Mouse (Mus musculus) megakaryocyte, embryonic 14.5 days (primary cell): ENCODE measurements around the gene Caskin1. TPM values are rescaled to one million over a fixed set of nuclear protein-coding genes. Genes with fewer than 3 reads are reported as not detected.
"Not testable (repeated sequence)": the region's sequence is repeated elsewhere in the genome, so short reads cannot be mapped to it uniquely, and the experiment has no call there.

ENCODE experiments used
- H3K27me3 ChIP-seq: replicated peaks from 2 replicates; pipeline ENCODE3; 2012; ENCODE audit warnings: inconsistent platforms
- H3K36me3 ChIP-seq: replicated peaks from 2 replicates; pipeline ENCODE3; 2012; ENCODE audit warnings: low read length, inconsistent platforms, mixed read lengths
- H3K4me1 ChIP-seq: 2 replicates; pipeline ENCODE4 v1.6.1; 2012; ENCODE audit warnings: inconsistent platforms
- H3K4me3 ChIP-seq: replicated peaks from 2 replicates; pipeline ENCODE3; 2012; ENCODE audit warnings: moderate library complexity, mild to moderate bottlenecking, inconsistent platforms
- H3K9me3 ChIP-seq: 2 replicates; pipeline ENCODE4 v1.6.1; 2012; ENCODE audit warnings: inconsistent platforms
- FLI1 ChIP-seq: IDR thresholded peaks from 2 replicates; pipeline ENCODE4 v1.6.1; 2012; ENCODE audit warnings: low read length, inconsistent platforms, mixed read lengths
- GATA1 ChIP-seq: IDR thresholded peaks from 3 replicates; pipeline ENCODE4 v1.6.1; 2012; ENCODE audit warnings: mixed read lengths, low read length, inconsistent platforms, borderline replicate concordance
- polyA plus RNA-seq: library from polyadenylated mRNA; stranded (reverse); fragments of >175 nt; gene quantifications from 2 replicates; pipeline ENCODE4 v1.2.3, GENCODE M21; 2012; ENCODE audit warnings: low replicate concordance; ENCODE audit not compliant: insufficient read depth

Gene Caskin1
- polyA plus RNA-seq, 1 experiment: not detected

DNA sequence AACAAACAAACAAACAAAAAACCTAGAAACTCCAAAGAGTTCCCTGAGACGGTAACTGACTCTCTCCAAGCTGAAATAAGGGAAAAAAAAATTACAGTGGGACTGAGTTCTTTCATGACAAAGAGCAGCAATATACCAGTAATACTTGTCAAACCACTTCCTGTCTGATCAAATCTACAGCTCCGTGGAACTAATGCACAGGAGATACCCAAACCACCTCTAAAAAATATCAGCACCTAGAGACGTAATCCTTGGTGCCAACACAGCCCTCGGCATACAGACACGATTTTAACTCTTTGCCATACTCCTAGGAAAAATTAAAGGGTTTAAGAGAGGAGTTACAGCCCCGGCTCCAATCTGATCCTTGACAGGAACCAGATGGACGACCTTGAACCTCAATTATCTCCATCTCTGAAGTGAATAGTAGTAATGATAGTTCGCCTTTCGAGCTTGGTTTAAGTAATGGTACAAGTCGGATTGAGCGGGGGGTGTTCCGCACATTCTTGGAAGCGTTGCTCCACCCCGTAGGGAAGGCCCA, 34.1 kb upstream of the Caskin1 start:
- peak overlapping the region; percentile 96 for H3K4me3 ChIP-seq
- TF ChIP-seq GATA1 (no peak), FLI1 (no peak)
- peaks cover 44% of the 10 kb centered on the region for H3K4me1 ChIP-seq
- no peaks in the 10 kb centered on the region for H3K9me3 ChIP-seq
- no peaks in the 10 kb centered on the region for H3K27me3 ChIP-seq
- H3K36me3 ChIP-seq: peaks cover 31% of the 10 kb centered on the region

DNA sequence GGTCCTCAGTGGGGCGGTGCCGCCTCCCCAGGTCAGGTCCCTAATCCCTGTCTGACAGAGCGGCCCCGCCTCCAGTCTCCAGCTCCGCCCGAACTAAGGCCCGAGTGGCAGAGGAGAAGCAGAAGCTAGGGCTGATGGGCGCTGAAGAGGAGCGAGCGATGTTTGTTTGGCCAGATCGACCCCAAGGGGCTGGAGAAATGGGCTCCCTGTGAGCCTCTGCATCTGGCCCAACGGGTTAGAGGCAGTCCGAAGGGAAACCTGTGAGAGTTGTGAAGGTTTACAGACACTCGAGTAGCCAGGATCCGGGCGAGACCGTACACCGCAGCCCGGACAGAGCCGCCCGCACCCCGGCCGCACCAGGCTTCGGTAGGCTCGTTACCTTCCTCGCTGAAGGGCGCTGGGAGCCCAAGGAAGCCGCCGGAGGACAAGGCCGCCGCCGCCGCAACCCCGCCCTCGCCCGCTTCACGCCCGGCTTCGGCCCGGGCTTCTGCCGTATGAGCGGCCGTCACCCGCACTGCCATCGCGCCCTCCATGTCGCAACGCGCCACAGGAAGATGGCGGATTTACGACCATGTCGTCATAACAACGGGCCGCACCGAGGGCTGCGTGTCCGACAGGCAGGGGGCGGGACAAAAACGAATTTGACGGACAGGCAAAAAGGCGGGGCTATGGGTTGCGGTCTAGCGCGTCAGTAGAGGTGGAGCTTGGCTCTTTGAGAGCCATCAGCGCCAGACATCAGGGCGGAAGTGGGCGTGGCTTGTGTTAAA, 33.5 kb upstream of the Caskin1 start:
- Histone ChIP-seq H3K27me3 (no peaks in the 10 kb centered on the region), H3K9me3 (no peaks in the 10 kb centered on the region), H3K36me3 (peaks cover 24% of the 10 kb centered on the region), H3K4me3 (peak overlapping the region; percentile 96), H3K4me1 (peaks cover 44% of the 10 kb centered on the region)
- TF ChIP-seq FLI1: no peak
- TF ChIP-seq GATA1: no peak

DNA sequence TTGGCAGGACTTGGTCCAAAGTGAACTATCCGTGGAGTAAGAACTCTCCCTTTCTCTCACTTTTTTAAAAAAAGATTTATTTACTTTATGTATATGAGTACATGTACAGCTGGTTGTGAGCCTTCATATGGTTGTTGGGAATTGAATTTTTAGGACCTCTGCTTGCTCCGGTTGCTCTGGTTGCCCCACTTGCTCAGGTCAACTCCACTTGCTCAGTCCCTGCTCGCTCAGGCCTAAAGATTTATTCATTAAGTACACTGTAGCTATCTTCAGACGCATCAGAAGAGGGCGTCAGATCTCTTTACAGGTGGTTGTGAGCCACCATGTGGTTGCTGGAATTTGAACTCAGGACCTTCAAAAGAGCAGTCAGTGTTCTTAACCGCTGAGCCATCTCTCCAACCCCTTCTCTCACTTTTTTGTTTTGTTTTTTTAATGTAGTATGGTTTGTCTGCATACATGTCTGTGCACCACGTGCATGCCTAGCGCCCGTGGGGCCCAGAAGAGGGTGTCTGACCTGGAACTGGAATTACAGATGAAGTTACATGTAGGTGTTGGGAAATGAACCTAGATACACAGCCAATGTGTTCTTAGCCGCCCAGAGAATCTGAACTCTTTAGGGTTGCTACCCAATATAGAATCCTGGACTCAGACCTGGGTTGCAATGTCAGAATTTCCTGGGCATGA, 32.7 kb upstream of the Caskin1 start:
- Histone ChIP-seq H3K4me1 (peaks cover 43% of the 10 kb centered on the region), H3K4me3 (peak overlapping the region; percentile 96), H3K36me3 (peaks cover 17% of the 10 kb centered on the region)
- H3K27me3 ChIP-seq, H3K9me3 ChIP-seq: not testable (repeated sequence)

DNA sequence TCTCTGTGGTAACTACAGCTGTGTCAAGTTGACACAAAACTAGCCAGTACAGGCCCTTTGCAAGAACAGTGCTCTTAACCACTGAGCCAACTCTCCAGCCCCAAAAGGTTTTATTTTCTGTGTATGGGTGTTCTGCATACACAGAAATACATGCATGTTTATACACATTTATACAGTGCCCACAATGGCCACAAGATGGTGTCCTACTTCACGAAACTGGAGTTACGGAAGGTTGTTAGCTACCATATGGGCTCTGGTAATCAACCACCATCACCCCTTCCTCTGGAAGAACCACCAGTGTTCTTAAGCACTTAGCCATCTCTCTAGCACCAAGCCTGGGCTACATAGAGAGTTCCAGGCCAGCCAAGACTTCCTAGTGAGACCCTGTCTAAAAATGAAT, 26.8 kb upstream of the Caskin1 start:
- Histone ChIP-seq H3K27me3 (no peaks in the 10 kb centered on the region), H3K4me1 (peaks cover 23% of the 10 kb centered on the region)

DNA sequence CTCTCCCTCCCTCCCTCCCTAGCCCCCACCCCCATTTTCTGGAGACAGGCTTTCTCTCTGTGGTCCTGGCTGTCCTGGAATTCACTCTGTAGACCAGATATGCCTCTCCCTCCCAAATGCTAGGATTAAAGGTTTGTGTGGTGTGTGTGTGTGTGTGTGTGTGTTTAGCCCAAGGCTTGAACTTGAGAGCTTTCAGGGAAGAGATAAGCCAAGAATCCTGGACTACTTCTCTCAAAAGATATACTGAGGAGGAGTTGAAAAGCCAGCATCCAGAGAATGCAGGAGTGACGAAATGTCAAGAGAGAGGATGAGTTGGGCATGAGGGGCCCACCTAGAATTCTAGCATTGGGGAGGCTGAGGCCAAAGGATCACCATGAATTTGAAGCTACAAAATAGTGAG, 25.5 kb upstream of the Caskin1 start:
- Histone ChIP-seq H3K36me3 (peaks cover 34% of the 10 kb centered on the region), H3K4me3 (no peak overlapping the region), H3K4me1 (peaks cover 23% of the 10 kb centered on the region), H3K27me3 (no peaks in the 10 kb centered on the region), H3K9me3 (no peaks in the 10 kb centered on the region)
- TF ChIP-seq FLI1 (no peak), GATA1 (no peak)

More for the DNA sequence above, 26.8 kb upstream of the Caskin1 start:
- Histone ChIP-seq H3K4me3 (no peak overlapping the region), H3K9me3 (no peaks in the 10 kb centered on the region), H3K36me3 (peaks cover 28% of the 10 kb centered on the region)
- TF ChIP-seq GATA1 (no peak), FLI1 (no peak)

DNA sequence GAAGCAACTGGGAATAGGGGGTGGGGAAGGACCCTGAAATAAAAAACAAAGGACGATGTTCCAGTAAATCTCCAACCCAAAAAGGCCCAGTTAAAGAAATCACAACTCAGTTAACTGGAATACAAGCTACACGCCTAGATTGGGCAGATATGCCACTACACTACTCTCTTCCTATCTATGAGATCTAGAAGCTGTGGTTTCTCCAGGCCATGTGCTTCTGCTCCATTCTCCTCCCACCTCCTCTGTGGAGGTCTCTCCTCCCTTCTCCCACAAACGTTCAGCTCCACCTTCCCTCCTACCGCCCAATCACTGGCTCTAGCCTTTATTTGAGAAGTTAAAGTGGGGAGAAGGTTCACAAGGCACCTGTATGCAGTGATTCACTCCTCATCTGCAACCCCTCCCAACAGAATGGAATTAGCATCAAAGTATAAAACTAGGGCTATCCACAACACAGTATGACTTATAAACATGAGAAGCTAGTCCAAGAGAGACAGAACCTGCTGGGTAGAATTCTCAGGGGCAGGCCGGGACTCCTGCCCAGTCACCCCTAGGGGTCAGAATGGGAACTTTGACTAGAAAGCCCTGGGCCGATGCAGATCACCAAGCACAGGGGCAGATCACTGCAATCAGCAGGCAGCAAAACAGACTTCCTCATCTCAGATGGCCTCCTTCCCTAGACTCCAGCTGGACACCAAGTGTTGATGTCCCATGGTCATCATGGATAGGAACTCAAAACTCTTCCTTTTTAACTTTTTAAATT, 24.8 kb upstream of the Caskin1 start:
- Histone ChIP-seq H3K4me1 (peaks cover 23% of the 10 kb centered on the region), H3K9me3 (no peaks in the 10 kb centered on the region), H3K4me3 (no peak overlapping the region), H3K36me3 (peaks cover 38% of the 10 kb centered on the region), H3K27me3 (no peaks in the 10 kb centered on the region)
- TF ChIP-seq GATA1: no peak
- no peak for TF ChIP-seq FLI1

DNA sequence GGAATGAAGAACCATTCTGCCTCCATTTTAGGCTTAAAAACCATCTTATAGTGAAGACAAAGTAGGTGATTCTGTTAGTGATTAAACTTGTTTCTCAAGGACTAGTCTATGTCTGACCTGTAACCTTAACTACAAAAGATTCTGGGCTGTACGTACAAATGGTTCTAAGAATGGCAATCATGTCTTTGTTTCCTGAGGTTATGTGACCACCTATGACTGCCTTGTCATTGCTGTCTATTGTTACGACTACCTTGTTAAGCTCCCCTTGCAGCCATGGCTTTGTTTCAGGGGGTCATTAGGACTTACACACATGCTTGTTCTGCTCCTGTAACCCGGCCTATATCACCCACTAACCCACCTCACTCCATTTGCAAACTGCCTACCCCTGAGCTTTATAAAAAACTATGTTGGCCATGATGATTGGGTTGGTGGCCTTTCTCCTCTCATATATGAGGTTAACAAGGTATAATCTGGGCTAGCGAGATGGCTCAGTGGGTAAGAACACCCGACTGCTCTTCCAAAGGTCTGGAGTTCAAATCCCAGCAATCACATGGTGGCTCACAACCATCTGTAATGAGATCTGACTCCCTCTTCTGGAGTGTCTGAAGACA, 19.7 kb upstream of the Caskin1 start:
- no peaks in the 10 kb centered on the region for H3K9me3 ChIP-seq
- no peak for TF ChIP-seq FLI1
- TF ChIP-seq GATA1: no peak
- H3K36me3 ChIP-seq: peaks cover 52% of the 10 kb centered on the region

DNA sequence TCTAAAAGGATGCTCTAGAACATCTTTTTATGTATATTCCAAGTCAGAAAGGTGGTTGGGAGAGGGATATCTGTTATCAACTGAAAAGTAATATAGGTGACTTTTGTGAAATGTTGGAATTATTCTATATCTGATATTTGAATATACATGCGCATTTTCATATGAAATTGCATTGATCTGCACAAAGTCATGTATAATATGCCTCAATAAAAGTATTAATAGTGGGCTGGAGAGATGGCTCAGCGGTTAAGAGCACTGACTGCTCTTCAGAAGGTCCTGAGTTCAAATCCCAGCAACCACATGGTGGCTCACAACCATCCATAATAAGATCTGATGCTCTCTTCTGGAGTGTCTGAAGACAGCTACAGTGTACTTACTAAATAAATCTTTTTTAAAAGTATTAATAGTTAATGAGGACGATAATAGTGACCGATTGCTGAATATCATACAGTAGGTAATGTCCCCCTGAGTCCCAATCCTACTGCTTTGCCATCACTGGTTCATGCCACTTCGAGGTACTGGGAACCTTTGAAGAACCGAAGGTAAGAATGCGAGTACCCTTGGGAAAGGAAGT, 19.0 kb upstream of the Caskin1 start:
- Histone ChIP-seq H3K36me3 (peaks cover 57% of the 10 kb centered on the region), H3K9me3 (no peaks in the 10 kb centered on the region), H3K4me1 (peaks cover 48% of the 10 kb centered on the region), H3K4me3 (peak overlapping the region; percentile 93), H3K27me3 (no peaks in the 10 kb centered on the region)
- TF ChIP-seq FLI1 (no peak), GATA1 (no peak)

More for the DNA sequence above, 19.7 kb upstream of the Caskin1 start:
- Histone ChIP-seq H3K27me3 (no peaks in the 10 kb centered on the region), H3K4me3 (no peak overlapping the region), H3K4me1 (peaks cover 46% of the 10 kb centered on the region)
